ENCODE assay signal across 9 mouse cellular contexts in the genomic region with DNA sequence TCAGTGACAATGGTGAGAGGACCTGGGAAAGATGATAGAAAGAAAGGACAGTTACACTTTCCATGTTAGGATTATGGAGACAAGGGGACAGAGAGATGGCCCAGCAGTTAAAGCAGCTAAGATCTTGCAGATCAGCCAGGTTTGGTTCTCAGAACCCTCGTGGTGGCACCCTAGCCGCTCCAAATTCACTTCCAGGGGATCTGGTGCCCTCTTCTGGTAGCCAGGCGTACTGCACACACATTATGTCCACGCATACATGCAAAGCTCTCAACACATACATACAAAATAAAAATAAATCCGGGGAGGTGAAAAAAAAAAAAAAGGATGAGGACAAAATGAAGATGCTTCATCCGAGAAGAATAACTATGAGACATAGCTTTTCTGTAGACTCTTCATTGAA. TPM values are rescaled to one million over a fixed set of nuclear protein-coding genes. Genes with fewer than 3 reads are reported as not detected.
DNase-seq lines count a peak whose midpoint lies in the region; ATAC-seq and TF ChIP-seq lines count a peak whose summit lies in the region.
"Had no signal": no experiment of that assay in that cellular context is flagged by ENCODE, and none has a peak within 500 bp of the region (broad histone marks: within the 10 kb centered on the region; RNA-seq: fewer than 3 reads in every experiment).

No protein-coding gene starts in this region.

- no peaks in the 10 kb centered on the region for H3K27me3 ChIP-seq in hindbrain, postnatal 0 days (ENCODE audit: insufficient read depth, low read length)
- H3K27me3 ChIP-seq in hindbrain, embryonic 13.5 days: 0 out of 2 replicates have a peak, but pooled peaks cover 3% of the 10 kb centered on the region
- peaks cover 8% of the 10 kb centered on the region; the same call in 1 of the 2 replicates for H3K27me3 ChIP-seq in limb, embryonic 10.5 days (ENCODE audit: low read depth, poor library complexity, severe bottlenecking)

- peak; percentile 36 for DNase-seq in hindbrain, postnatal 0 days (ENCODE audit: low spot score)
- DNase-seq in A20 (ENCODE audit: low read depth, low spot score) (peak; percentile 44), NIH3T3 (ENCODE audit: low read depth) (peak; percentile 39), adipocyte (ENCODE audit: low spot score) (no peak)
- DNase-seq in limb, embryonic 10.5 days (ENCODE audit: low spot score): peak; percentile 55
- no peak for DNase-seq in urinary bladder, postnatal 36 days (ENCODE audit: low spot score in 2 of 2)
- no peak for DNase-seq in right cerebral cortex, postnatal 10 days (ENCODE audit: low spot score in 2 of 2)

- WGBS in hindbrain, postnatal 0 days: 64% methylated on average over 6 of the region's 6 CpGs
- WGBS in hindbrain, embryonic 13.5 days: 67% methylated on average over 6 of the region's 6 CpGs
- WGBS in limb, embryonic 10.5 days: 66% methylated on average over 6 of the region's 6 CpGs

- H3K4me2 ChIP-seq in hindbrain, postnatal 0 days (ENCODE audit: low read depth, low read length): no peak overlapping the region
- H3K4me2 ChIP-seq in hindbrain, embryonic 13.5 days: no peak overlapping the region
- H3K4me2 ChIP-seq: embryonic facial prominence, embryonic 15.5 days had no signal

- no peaks in the 10 kb centered on the region for H3K4me1 ChIP-seq in hindbrain, postnatal 0 days (ENCODE audit: insufficient read depth, low read length)
- peaks cover 5% of the 10 kb centered on the region; the same call in 1 of the 2 replicates for H3K4me1 ChIP-seq in hindbrain, embryonic 13.5 days (replicated peaks)
- peaks cover 26% of the 10 kb centered on the region for H3K4me1 ChIP-seq in limb, embryonic 10.5 days

- no peak for ATAC-seq in hindbrain, postnatal 0 days
- no peak for ATAC-seq in hindbrain, embryonic 13.5 days (ENCODE audit: low FRiP score)

- H3K4me3 ChIP-seq in hindbrain, postnatal 0 days (ENCODE audit: low read length): no peak overlapping the region
- no peak overlapping the region for H3K4me3 ChIP-seq in hindbrain, embryonic 13.5 days
- no peak overlapping the region for H3K4me3 ChIP-seq in limb, embryonic 10.5 days
- H3K4me3 ChIP-seq: embryonic facial prominence, embryonic 15.5 days had no signal

- H3K27ac ChIP-seq in hindbrain, postnatal 0 days: no peak overlapping the region
- no peak overlapping the region for H3K27ac ChIP-seq in hindbrain, embryonic 13.5 days
- no peak overlapping the region for H3K27ac ChIP-seq in limb, embryonic 10.5 days
- H3K27ac ChIP-seq: embryonic facial prominence, embryonic 15.5 days had no signal

- peak; percentile 72 for TF ChIP-seq CTCF in hindbrain, postnatal 0 days (IDR thresholded peaks at IDR 0.05; ENCODE audit: low read depth)

- no peaks in the 10 kb centered on the region for H3K36me3 ChIP-seq in hindbrain, postnatal 0 days (ENCODE audit: insufficient read depth, low read length)
- no peaks in the 10 kb centered on the region for H3K36me3 ChIP-seq in hindbrain, embryonic 13.5 days
- peaks cover 3% of the 10 kb centered on the region; the same call in 1 of the 2 replicates for H3K36me3 ChIP-seq in limb, embryonic 10.5 days
- H3K36me3 ChIP-seq: embryonic facial prominence, embryonic 15.5 days had no signal

- no peak overlapping the region for H3K9ac ChIP-seq in hindbrain, postnatal 0 days (replicated peaks; ENCODE audit: low read length)
- H3K9ac ChIP-seq in hindbrain, embryonic 13.5 days: no peak overlapping the region
- H3K9ac ChIP-seq: embryonic facial prominence, embryonic 15.5 days had no signal

- H3K9me3 ChIP-seq in hindbrain, postnatal 0 days (ENCODE audit: low read length): no peaks in the 10 kb centered on the region
- no peaks in the 10 kb centered on the region for H3K9me3 ChIP-seq in hindbrain, embryonic 13.5 days
- H3K9me3 ChIP-seq in limb, embryonic 10.5 days (replicated peaks): no peaks in the 10 kb centered on the region
- H3K9me3 ChIP-seq: embryonic facial prominence, embryonic 15.5 days had no signal

RNA-seq across cellular contexts. Expression of a gene that starts 40.6 kb away (rescaled TPM):
- not detected in 2 replicates for total RNA-seq in hindbrain, postnatal 0 days (2014; rRNA removed)
- polyA plus RNA-seq in hindbrain, postnatal 0 days (2015; fragmentation: Nextera tagmentation; extraction: Ambion mirVana): 0.08 and 0.13 TPM in 2 replicates
- polyA plus RNA-seq in hindbrain, embryonic 13.5 days (2015; fragmentation: Nextera tagmentation; extraction: Ambion mirVana): not detected in 2 replicates
- polyA plus RNA-seq in limb, embryonic 10.5 days (2016; fragmentation: Nextera tagmentation; extraction: Ambion mirVana): not detected in 2 replicates

Comparison
In these comparisons a context has a peak if more than half of its experiments do, and no peak if none do; other contexts are left out.
1. DNase-seq: peak in hindbrain, postnatal 0 days (single experiment), A20 (single experiment), NIH3T3 (single experiment) and limb, embryonic 10.5 days (single experiment); none in adipocyte (single experiment), urinary bladder, postnatal 36 days (0 of 2) and right cerebral cortex, postnatal 10 days (0 of 2).